Mouse (Mus musculus): Measurements from ENCODE around the gene Opcml. TPM values are rescaled to one million over a fixed set of nuclear protein-coding genes. Genes with fewer than 3 reads are reported as not detected.

The Opcml gene
- total and polyA plus RNA-seq, 3 experiments, result 0.94 to 1.3 (median 1.2) TPM

- intact Hi-C loops (cut with DNase I), result no loop called here
- H3K79me2 ChIP-seq (replicated peaks; ENCODE audit: control insufficient read depth, insufficient read depth, low read length), result no peaks in the 10 kb centered on the region
- DNase-seq, result no peak
- WGBS, result 73% methylated on average over 10 of the region's 10 CpGs
- H3K27me3 ChIP-seq (ENCODE audit: control insufficient read depth, insufficient read depth, low read length), result no peaks in the 10 kb centered on the region
- no peak overlapping the region for H3K27ac ChIP-seq
- H3K36me3 ChIP-seq (ENCODE audit: control insufficient read depth, insufficient read depth, low read length), result no peaks in the 10 kb centered on the region
- H3K4me3 ChIP-seq, result no peak overlapping the region
- TF ChIP-seq EP300 (IDR thresholded peaks at IDR 0.05; ENCODE audit: insufficient read depth, low read depth, low read length) (no peak), CTCF (IDR thresholded peaks at IDR 0.05) (no peak), POLR2A (IDR thresholded peaks at IDR 0.05; ENCODE audit: insufficient read depth, low read depth, low read length) (no peak)
- no peaks in the 10 kb centered on the region for H3K4me1 ChIP-seq (ENCODE audit: control insufficient read depth, insufficient read depth, low read length)
- H3K9ac ChIP-seq (ENCODE audit: low read depth, low read length), result no peak overlapping the region
Observed at GRCm38 (mm10) chr9:28624870-28625269, 834.3 kb downstream of the Opcml start.

DNA sequence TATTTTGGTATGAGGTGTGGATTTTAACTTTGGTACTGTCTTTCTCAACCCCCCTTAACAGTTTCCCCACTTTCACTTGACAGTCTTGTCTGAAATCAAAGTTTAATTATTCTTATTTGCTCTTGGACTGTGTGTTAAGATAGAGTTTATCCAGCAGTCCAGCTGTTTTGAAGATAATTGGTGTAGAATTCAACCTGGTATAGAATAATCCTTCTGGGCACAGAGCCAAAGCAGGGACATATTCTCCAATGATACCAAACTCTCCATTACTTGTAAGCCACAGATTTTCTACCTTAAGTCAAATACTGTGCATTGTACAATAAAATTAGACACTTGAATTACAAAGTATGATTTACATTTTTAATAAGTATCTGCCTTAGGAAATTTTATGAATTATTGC lies 852.2 kb downstream of the Opcml start:
- intact Hi-C loops (cut with DNase I), result no loop called here
- no peaks in the 10 kb centered on the region for H3K79me2 ChIP-seq (replicated peaks; ENCODE audit: control insufficient read depth, insufficient read depth, low read length)
- H3K4me3 ChIP-seq, result no peak overlapping the region
- H3K27ac ChIP-seq, result no peak overlapping the region
- no peaks in the 10 kb centered on the region for H3K36me3 ChIP-seq (ENCODE audit: control insufficient read depth, insufficient read depth, low read length)
- TF ChIP-seq POLR2A (IDR thresholded peaks at IDR 0.05; ENCODE audit: insufficient read depth, low read depth, low read length) (no peak), CTCF (IDR thresholded peaks at IDR 0.05) (no peak), EP300 (IDR thresholded peaks at IDR 0.05; ENCODE audit: insufficient read depth, low read depth, low read length) (no peak)
- no peaks in the 10 kb centered on the region for H3K4me1 ChIP-seq (ENCODE audit: control insufficient read depth, insufficient read depth, low read length)
- no peak overlapping the region for H3K9ac ChIP-seq (ENCODE audit: low read depth, low read length)
- no peaks in the 10 kb centered on the region for H3K27me3 ChIP-seq (ENCODE audit: control insufficient read depth, insufficient read depth, low read length)
- no peak for DNase-seq

DNA sequence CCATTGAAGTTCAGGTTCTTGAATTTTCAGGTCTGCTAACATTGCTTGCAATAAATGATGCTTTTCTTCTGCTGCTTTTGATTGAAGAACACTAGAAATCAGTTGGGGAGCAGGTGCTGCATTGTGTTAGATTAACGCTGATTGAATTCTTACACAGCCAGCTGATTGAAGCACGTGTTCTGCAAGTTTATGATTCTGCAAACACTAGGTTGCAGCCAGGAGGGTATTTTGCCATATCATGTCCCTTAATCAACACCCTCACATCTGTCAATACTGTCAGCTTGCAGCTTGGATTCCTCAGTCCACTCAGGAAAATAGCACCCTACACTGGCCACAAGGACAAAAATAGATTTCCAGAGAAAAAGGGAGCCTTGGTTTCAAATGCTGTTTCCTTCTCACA lies 853.5 kb downstream of the Opcml start:
- Histone ChIP-seq H3K27me3 (ENCODE audit: control insufficient read depth, insufficient read depth, low read length) (no peaks in the 10 kb centered on the region), H3K4me1 (ENCODE audit: control insufficient read depth, insufficient read depth, low read length) (no peaks in the 10 kb centered on the region), H3K27ac (no peak overlapping the region), H3K4me3 (no peak overlapping the region), H3K9ac (ENCODE audit: low read depth, low read length) (no peak overlapping the region), H3K79me2 (replicated peaks; ENCODE audit: control insufficient read depth, insufficient read depth, low read length) (no peaks in the 10 kb centered on the region), H3K36me3 (ENCODE audit: control insufficient read depth, insufficient read depth, low read length) (no peaks in the 10 kb centered on the region)
- intact Hi-C loops (cut with DNase I), result no loop called here
- no peak for TF ChIP-seq CTCF (IDR thresholded peaks at IDR 0.05)
- 71% methylated on average over 2 of the region's 2 CpGs for WGBS
- DNase-seq, result no peak

DNA sequence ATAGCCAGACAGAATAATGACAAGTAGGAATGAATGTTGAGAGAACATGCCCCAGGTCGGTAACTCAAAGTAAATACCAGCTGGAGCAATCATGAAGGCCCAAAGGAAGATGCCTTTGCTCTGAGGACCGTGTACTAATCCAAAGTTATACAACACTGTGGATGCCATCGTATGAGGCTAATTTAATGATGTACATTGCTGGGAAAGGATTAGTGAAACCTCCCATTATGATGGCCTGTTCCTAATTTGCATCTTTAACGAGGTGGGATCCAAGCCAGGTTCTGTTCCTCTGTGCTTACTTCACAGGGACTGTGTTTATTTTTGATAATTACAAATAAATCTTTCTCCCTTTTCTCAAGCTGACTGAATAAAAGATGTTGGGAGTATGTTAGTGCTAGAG lies 859.5 kb downstream of the Opcml start:
- Histone ChIP-seq H3K36me3 (ENCODE audit: control insufficient read depth, insufficient read depth, low read length) (no peaks in the 10 kb centered on the region), H3K4me1 (ENCODE audit: control insufficient read depth, insufficient read depth, low read length) (no peaks in the 10 kb centered on the region), H3K9ac (ENCODE audit: low read depth, low read length) (no peak overlapping the region), H3K27me3 (ENCODE audit: control insufficient read depth, insufficient read depth, low read length) (no peaks in the 10 kb centered on the region), H3K27ac (no peak overlapping the region), H3K4me3 (no peak overlapping the region), H3K79me2 (replicated peaks; ENCODE audit: control insufficient read depth, insufficient read depth, low read length) (no peaks in the 10 kb centered on the region)
- TF ChIP-seq CTCF (IDR thresholded peaks at IDR 0.05) (no peak), EP300 (IDR thresholded peaks at IDR 0.05; ENCODE audit: insufficient read depth, low read depth, low read length) (no peak), POLR2A (IDR thresholded peaks at IDR 0.05; ENCODE audit: insufficient read depth, low read depth, low read length) (no peak)
- intact Hi-C loops (cut with DNase I), result no loop called here
- DNase-seq, result no peak
- WGBS, result 64% methylated on average over 4 of the region's 4 CpGs

GRCm38 (mm10) chr9:28659996-28660395 lies 869.4 kb downstream of the Opcml start:
- H3K4me3 ChIP-seq, result no peak overlapping the region
- no peak overlapping the region for H3K9ac ChIP-seq (ENCODE audit: low read depth, low read length)
- intact Hi-C loops (cut with DNase I), result no loop called here
- no peaks in the 10 kb centered on the region for H3K79me2 ChIP-seq (replicated peaks; ENCODE audit: control insufficient read depth, insufficient read depth, low read length)
- H3K27me3 ChIP-seq (ENCODE audit: control insufficient read depth, insufficient read depth, low read length), result no peaks in the 10 kb centered on the region
- H3K4me1 ChIP-seq (ENCODE audit: control insufficient read depth, insufficient read depth, low read length), result no peaks in the 10 kb centered on the region
- H3K27ac ChIP-seq, result no peak overlapping the region
- DNase-seq, result no peak
- 82% methylated on average over 2 of the region's 2 CpGs for WGBS
- H3K36me3 ChIP-seq (ENCODE audit: control insufficient read depth, insufficient read depth, low read length), result no peaks in the 10 kb centered on the region
- no peak for TF ChIP-seq EP300 (IDR thresholded peaks at IDR 0.05; ENCODE audit: insufficient read depth, low read depth, low read length)
- no peak for TF ChIP-seq CTCF (IDR thresholded peaks at IDR 0.05)
- no peak for TF ChIP-seq POLR2A (IDR thresholded peaks at IDR 0.05; ENCODE audit: insufficient read depth, low read depth, low read length)

DNA sequence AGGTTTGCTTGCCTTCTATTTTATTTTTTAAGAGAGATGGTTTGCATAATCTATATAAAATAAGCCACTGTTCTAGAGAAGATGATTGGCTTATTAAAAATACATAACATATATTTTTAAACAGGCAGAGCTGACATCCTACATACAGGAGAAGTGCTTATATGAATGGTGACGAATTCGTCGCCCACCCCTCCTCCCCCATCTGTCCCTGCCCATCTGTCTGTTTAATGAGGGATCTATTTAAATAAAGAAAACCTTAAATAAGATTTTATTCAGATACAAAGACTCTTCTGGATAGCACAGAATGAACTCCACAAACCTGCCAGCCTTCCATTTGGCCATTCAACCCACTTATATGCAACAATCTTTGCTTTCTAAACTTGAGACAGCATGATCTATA lies 872.3 kb downstream of the Opcml start:
- TF ChIP-seq CTCF (IDR thresholded peaks at IDR 0.05) (no peak), POLR2A (IDR thresholded peaks at IDR 0.05; ENCODE audit: insufficient read depth, low read depth, low read length) (no peak), EP300 (IDR thresholded peaks at IDR 0.05; ENCODE audit: insufficient read depth, low read depth, low read length) (no peak)
- 90% methylated on average over 3 of the region's 3 CpGs for WGBS
- intact Hi-C loops (cut with DNase I), result no loop called here
- Histone ChIP-seq H3K9ac (ENCODE audit: low read depth, low read length) (no peak overlapping the region), H3K36me3 (ENCODE audit: control insufficient read depth, insufficient read depth, low read length) (no peaks in the 10 kb centered on the region), H3K27ac (no peak overlapping the region), H3K79me2 (replicated peaks; ENCODE audit: control insufficient read depth, insufficient read depth, low read length) (no peaks in the 10 kb centered on the region), H3K4me3 (no peak overlapping the region), H3K4me1 (ENCODE audit: control insufficient read depth, insufficient read depth, low read length) (no peaks in the 10 kb centered on the region), H3K27me3 (ENCODE audit: control insufficient read depth, insufficient read depth, low read length) (no peaks in the 10 kb centered on the region)
- DNase-seq, result no peak
